Mouse (Mus musculus): ENCODE results near the gene Irs3. TPM values are rescaled to one million over a fixed set of nuclear protein-coding genes. Genes with fewer than 3 reads are reported as not detected.

The Irs3 gene
- total RNA-seq (2014; rRNA removed; ENCODE audit: low replicate concordance) (7.6 TPM in 1 of 2 replicates, not detected in the other), polyA plus RNA-seq (2015; fragmentation: Nextera tagmentation; extraction: Ambion mirVana) (0.08 and 0.23 TPM in 2 replicates)

- Histone ChIP-seq H3K27me3 (ENCODE audit: control insufficient read depth, insufficient read depth, low read length) (peaks cover 33% of the 10 kb centered on the region), H3K4me2 (ENCODE audit: low read depth, low read length) (peak within 1 kb of the TSS; percentile 63), H3K9ac (replicated peaks; ENCODE audit: low read depth, low read length) (no peak within 1 kb of the TSS), H3K36me3 (replicated peaks; ENCODE audit: control insufficient read depth, insufficient read depth, low read length) (peaks cover 15% of the 10 kb centered on the region), H3K4me3 (ENCODE audit: low read depth, low read length) (peak within 1 kb of the TSS; percentile 30), H3K27ac (ENCODE audit: low read depth) (no peak within 1 kb of the TSS), H3K9me3 (replicated peaks; ENCODE audit: control insufficient read depth, low read length) (no peaks in the 10 kb centered on the region), H3K4me1 (ENCODE audit: control insufficient read depth, insufficient read depth) (peaks cover 5% of the 10 kb centered on the region; the same call in 1 of the 2 replicates)
- DNase-seq (ENCODE audit: low spot score): no peak
- no peak for TF ChIP-seq EP300 (IDR thresholded peaks at IDR 0.05; ENCODE audit: low read depth)
- no peak for TF ChIP-seq CTCF (IDR thresholded peaks at IDR 0.05; ENCODE audit: low read depth)
- ATAC-seq (ENCODE audit: insufficient read depth, low read depth): no peak
- WGBS: 25% methylated on average over 11 of the region's 11 CpGs
These were observed at the start of gene Irs3 for GRCm38 (mm10) chr5:137645652-137646091. Gene Irs3, minus strand, starts transcription at chr5:137645714.

GRCm38 (mm10) chr5:137694796-137695195, 49.3 kb upstream of the Irs3 start:
- H3K4me1 ChIP-seq (ENCODE audit: control insufficient read depth, insufficient read depth): 0 out of 2 replicates have a peak, but pooled peaks cover 8% of the 10 kb centered on the region
- no peaks in the 10 kb centered on the region for H3K36me3 ChIP-seq (replicated peaks; ENCODE audit: control insufficient read depth, insufficient read depth, low read length)
- no peak for ATAC-seq (ENCODE audit: insufficient read depth, low read depth)
- TF ChIP-seq CTCF (IDR thresholded peaks at IDR 0.05; ENCODE audit: low read depth) (no peak), EP300 (IDR thresholded peaks at IDR 0.05; ENCODE audit: low read depth) (no peak)
- H3K9me3 ChIP-seq (replicated peaks; ENCODE audit: control insufficient read depth, low read length): no peaks in the 10 kb centered on the region
- 65% methylated on average over 3 of the region's 3 CpGs for WGBS
- no peak overlapping the region for H3K4me3 ChIP-seq (ENCODE audit: low read depth, low read length)
- no peak overlapping the region for H3K9ac ChIP-seq (replicated peaks; ENCODE audit: low read depth, low read length)
- no peak overlapping the region for H3K4me2 ChIP-seq (ENCODE audit: low read depth, low read length)
- no peak overlapping the region for H3K27ac ChIP-seq (ENCODE audit: low read depth)
- no peak for DNase-seq (ENCODE audit: low spot score)
- no peaks in the 10 kb centered on the region for H3K27me3 ChIP-seq (ENCODE audit: control insufficient read depth, insufficient read depth, low read length)

GRCm38 (mm10) chr5:137691881-137692280, 46.4 kb upstream of the Irs3 start:
- Histone ChIP-seq H3K27me3 (ENCODE audit: control insufficient read depth, insufficient read depth, low read length) (no peaks in the 10 kb centered on the region), H3K36me3 (replicated peaks; ENCODE audit: control insufficient read depth, insufficient read depth, low read length) (no peaks in the 10 kb centered on the region), H3K9ac (replicated peaks; ENCODE audit: low read depth, low read length) (no peak overlapping the region), H3K4me2 (ENCODE audit: low read depth, low read length) (no peak overlapping the region), H3K9me3 (replicated peaks; ENCODE audit: control insufficient read depth, low read length) (no peaks in the 10 kb centered on the region), H3K4me1 (ENCODE audit: control insufficient read depth, insufficient read depth) (0 out of 2 replicates have a peak, but pooled peaks cover 8% of the 10 kb centered on the region), H3K4me3 (ENCODE audit: low read depth, low read length) (no peak overlapping the region), H3K27ac (ENCODE audit: low read depth) (no peak overlapping the region)
- no peak for DNase-seq (ENCODE audit: low spot score)
- no peak for ATAC-seq (ENCODE audit: insufficient read depth, low read depth)
- TF ChIP-seq EP300 (IDR thresholded peaks at IDR 0.05; ENCODE audit: low read depth) (no peak), CTCF (IDR thresholded peaks at IDR 0.05; ENCODE audit: low read depth) (no peak)
- WGBS: 54% methylated on average over 1 of the region's 1 CpGs

GRCm38 (mm10) chr5:137690531-137690930, 45.0 kb upstream of the Irs3 start:
- ATAC-seq (ENCODE audit: insufficient read depth, low read depth): peak; percentile 36; the same call in 1 of the 2 replicates
- no peak for DNase-seq (ENCODE audit: low spot score)
- Histone ChIP-seq H3K9me3 (replicated peaks; ENCODE audit: control insufficient read depth, low read length) (no peaks in the 10 kb centered on the region), H3K4me2 (ENCODE audit: low read depth, low read length) (no peak overlapping the region; the same call in 1 of the 2 replicates), H3K27ac (ENCODE audit: low read depth) (peak overlapping the region; percentile 73), H3K4me1 (ENCODE audit: control insufficient read depth, insufficient read depth) (0 out of 2 replicates have a peak, but pooled peaks cover 8% of the 10 kb centered on the region), H3K4me3 (ENCODE audit: low read depth, low read length) (no peak overlapping the region), H3K27me3 (ENCODE audit: control insufficient read depth, insufficient read depth, low read length) (no peaks in the 10 kb centered on the region), H3K9ac (replicated peaks; ENCODE audit: low read depth, low read length) (no peak overlapping the region), H3K36me3 (replicated peaks; ENCODE audit: control insufficient read depth, insufficient read depth, low read length) (no peaks in the 10 kb centered on the region)
- 16% methylated on average over 9 of the region's 9 CpGs for WGBS
- TF ChIP-seq CTCF (IDR thresholded peaks at IDR 0.05; ENCODE audit: low read depth) (no peak), EP300 (IDR thresholded peaks at IDR 0.05; ENCODE audit: low read depth) (no peak)

GRCm38 (mm10) chr5:137689974-137690373, 44.5 kb upstream of the Irs3 start:
- no peak overlapping the region for H3K4me2 ChIP-seq (ENCODE audit: low read depth, low read length)
- 71% methylated on average over 3 of the region's 3 CpGs for WGBS
- no peaks in the 10 kb centered on the region for H3K36me3 ChIP-seq (replicated peaks; ENCODE audit: control insufficient read depth, insufficient read depth, low read length)
- H3K4me3 ChIP-seq (ENCODE audit: low read depth, low read length): no peak overlapping the region
- 0 out of 2 replicates have a peak, but pooled peaks cover 8% of the 10 kb centered on the region for H3K4me1 ChIP-seq (ENCODE audit: control insufficient read depth, insufficient read depth)
- no peak for DNase-seq (ENCODE audit: low spot score)
- no peaks in the 10 kb centered on the region for H3K9me3 ChIP-seq (replicated peaks; ENCODE audit: control insufficient read depth, low read length)
- H3K9ac ChIP-seq (replicated peaks; ENCODE audit: low read depth, low read length): no peak overlapping the region
- H3K27me3 ChIP-seq (ENCODE audit: control insufficient read depth, insufficient read depth, low read length): no peaks in the 10 kb centered on the region
- TF ChIP-seq CTCF (IDR thresholded peaks at IDR 0.05; ENCODE audit: low read depth): no peak
- no peak for TF ChIP-seq EP300 (IDR thresholded peaks at IDR 0.05; ENCODE audit: low read depth)
- ATAC-seq (ENCODE audit: insufficient read depth, low read depth): no peak
- H3K27ac ChIP-seq (ENCODE audit: low read depth): peak overlapping the region; percentile 73; the same call in 1 of the 2 replicates
